Mouse (Mus musculus): ENCODE data around the gene Gm13102. TPM values are rescaled to one million over a fixed set of nuclear protein-coding genes. Genes with fewer than 3 reads are reported as not detected.
"Not testable (repeated sequence)": the region's sequence is repeated elsewhere in the genome, so short reads cannot be mapped to it uniquely, and the experiment has no call there.

The Gm13102 gene
- total RNA-seq (2021): not detected
- long read RNA-seq, experiment 1: 0 reads
- long read RNA-seq, experiment 2: 0 reads

- H3K27ac ChIP-seq; intact Hi-C loops (cut with DNase I); H3K4me3 ChIP-seq; DNase-seq: not testable (repeated sequence)
These were observed at the start of gene Gm13102 for GRCm38 (mm10) chr4:144106174-144106573. Gene Gm13102, plus strand, starts transcription at chr4:144106474.

- intact Hi-C loops (cut with DNase I); H3K27ac ChIP-seq; DNase-seq; H3K4me3 ChIP-seq: not testable (repeated sequence)
These were observed 47.4 kb upstream of the Gm13102 start, which contains the start of gene Pramel4 for GRCm38 (mm10) chr4:144058826-144059225. Gene Pramel4, plus strand, starts transcription at chr4:144059126.

Other genes starting within 250 kb of the Gm13102 start
- not detected for gene Pramef6, start 206.1 kb upstream of the Gm13102 start, total RNA-seq (2021)
- gene Pramef25, start 155.5 kb upstream of the Gm13102 start, total RNA-seq (2021): not detected
- not detected for gene Gm13101, start 139.5 kb upstream of the Gm13102 start, total RNA-seq (2021)
- gene Pramef17, start 112.1 kb upstream of the Gm13102 start, total RNA-seq (2021): not detected
- gene Pramel4, start 47.3 kb upstream of the Gm13102 start, total RNA-seq (2021): not detected
- not detected for gene Oog3, start 56.2 kb downstream of the Gm13102 start, total RNA-seq (2021)
- not detected for gene Oog2, start 84.2 kb downstream of the Gm13102 start, total RNA-seq (2021)
- not detected for gene C87977, start 106.8 kb downstream of the Gm13102 start, total RNA-seq (2021)
- not detected for gene Pramel5, start 174.0 kb downstream of the Gm13102 start, total RNA-seq (2021)
- not detected for gene Gm13128, start 223.8 kb downstream of the Gm13102 start, total RNA-seq (2021)